Mouse (Mus musculus) adrenal gland, adult 2 months (tissue): ENCODE measurements around the gene Tmc6. TPM values are rescaled to one million over a fixed set of nuclear protein-coding genes. Genes with fewer than 3 reads are reported as not detected.

ENCODE experiments used
- polyA plus RNA-seq: library from polyadenylated mRNA; depleted of rRNA; stranded (reverse); fragments of >200 nt; gene quantifications from 2 replicates; pipeline ENCODE4 v1.2.3, GENCODE M21; 2012; rRNA removed
- total RNA-seq, 2 experiments: library from RNA; stranded (reverse); gene quantifications; 2 replicates each; pipeline ENCODE4 v1.2.3; 2021

Gene Tmc6
- total and polyA plus RNA-seq, 3 experiments: 22.3 to 45.1 (median 28.5) TPM

Other genes starting within 250 kb of the Tmc6 start
- gene Tnrc6c, start 127.9 kb downstream of the Tmc6 start, total RNA-seq: 10 to 100 TPM; 21.1 to 24.6 TPM
- 17.0 and 17.1 TPM in 2 replicates for gene Tnrc6c, start 127.9 kb downstream of the Tmc6 start, polyA plus RNA-seq
- gene Tmc8, start 122 bp downstream of the Tmc6 start, total RNA-seq: 1 to 10 TPM; 2.3 to 3.1 TPM
- 12.3 and 13.8 TPM in 2 replicates for gene Tmc8, start 122 bp downstream of the Tmc6 start, polyA plus RNA-seq
- gene 6030468B19Rik, start 15.5 kb upstream of the Tmc6 start, total RNA-seq: not detected
- gene 6030468B19Rik, start 15.5 kb upstream of the Tmc6 start, polyA plus RNA-seq: not detected in 2 replicates
- 1 to 10 TPM in 1 of 2 experiments, under 1 TPM in 1; 0.59 to 1.0 TPM for gene Gm20708, start 27.5 kb upstream of the Tmc6 start, total RNA-seq
- 0.08 TPM in 1 of 2 replicates, not detected in the other for gene Gm20708, start 27.5 kb upstream of the Tmc6 start, polyA plus RNA-seq
- gene Syngr2, start 27.5 kb upstream of the Tmc6 start, total RNA-seq: 10 to 100 TPM; 77.3 to 95.7 TPM
- gene Syngr2, start 27.5 kb upstream of the Tmc6 start, polyA plus RNA-seq: 171 and 220 TPM in 2 replicates
- 1 to 10 TPM; 5.5 to 6.8 TPM for gene Afmid, start 43.7 kb upstream of the Tmc6 start, total RNA-seq
- 9.3 and 9.6 TPM in 2 replicates for gene Afmid, start 43.7 kb upstream of the Tmc6 start, polyA plus RNA-seq
- 1 to 10 TPM; 2.2 to 3.1 TPM for gene Tk1, start 43.9 kb upstream of the Tmc6 start, total RNA-seq
- gene Tk1, start 43.9 kb upstream of the Tmc6 start, polyA plus RNA-seq: 8.6 and 10.2 TPM in 2 replicates
- 1 to 10 TPM; 1.1 to 2.8 TPM for gene Birc5, start 67.1 kb upstream of the Tmc6 start, total RNA-seq
- 2.1 and 2.6 TPM in 2 replicates for gene Birc5, start 67.1 kb upstream of the Tmc6 start, polyA plus RNA-seq
- gene Tmem235, start 78.6 kb upstream of the Tmc6 start, total RNA-seq: not detected
- not detected in 2 replicates for gene Tmem235, start 78.6 kb upstream of the Tmc6 start, polyA plus RNA-seq
- gene Tha1, start 91.3 kb upstream of the Tmc6 start, total RNA-seq: 1 to 10 TPM; 8.4 to 9.5 TPM
- gene Tha1, start 91.3 kb upstream of the Tmc6 start, polyA plus RNA-seq: 40.3 and 49.3 TPM in 2 replicates
- gene Socs3, start 187.8 kb upstream of the Tmc6 start, total RNA-seq: 1 to 10 TPM; 3.2 to 6.9 TPM
- gene Socs3, start 187.8 kb upstream of the Tmc6 start, polyA plus RNA-seq: 14.1 and 14.8 TPM in 2 replicates
- 10 to 100 TPM; 53.9 to 54.5 TPM for gene Pgs1, start 204.1 kb upstream of the Tmc6 start, total RNA-seq
- gene Pgs1, start 204.1 kb upstream of the Tmc6 start, polyA plus RNA-seq: 99.4 and 165 TPM in 2 replicates